Mouse (Mus musculus) hindbrain, postnatal 0 days (tissue): ENCODE measurements around the gene Cd40. TPM values are rescaled to one million over a fixed set of nuclear protein-coding genes. Genes with fewer than 3 reads are reported as not detected.
A peak's percentile ranks its signal among the peaks of the same experiment; 100 is the strongest.

Experiments
- ATAC-seq: fragments of 200-750 bp; cut with Nextera tagmentation; 2 replicates; pipeline ENCODE4 v1.8.0; 2017; ENCODE audit warnings: mild to moderate bottlenecking, moderate TSS enrichment, moderate library complexity
- DNase-seq: peaks from one replicate; pipeline ENCODE4 v3.0.0-alpha.2; 2015; ENCODE audit warnings: low spot score
- H3K27ac ChIP-seq: fragments of 300-500 bp; sonication (generic); 2 replicates; pipeline ENCODE4 v1.5.1; 2014; ENCODE audit warnings: mild to moderate bottlenecking
- H3K27me3 ChIP-seq: fragments of 300-500 bp; sonication (generic); 2 replicates; pipeline ENCODE4 v1.6.1; 2014; ENCODE audit warnings: low read length, mixed read lengths; ENCODE audit not compliant: insufficient read depth
- H3K36me3 ChIP-seq: fragments of 300-500 bp; sonication (generic); 2 replicates; pipeline ENCODE4 v1.6.1; 2014; ENCODE audit warnings: low read length, mixed read lengths; ENCODE audit not compliant: insufficient read depth
- H3K4me1 ChIP-seq: fragments of 300-500 bp; sonication (generic); 2 replicates; pipeline ENCODE4 v1.6.1; 2014; ENCODE audit warnings: antibody characterized with exemption, low read length, mixed read lengths; ENCODE audit not compliant: insufficient read depth
- H3K4me2 ChIP-seq: fragments of 300-500 bp; sonication (generic); 2 replicates; pipeline ENCODE4 v1.6.1; 2014; ENCODE audit warnings: low read depth, mild to moderate bottlenecking, low read length, moderate library complexity, mixed read lengths
- H3K4me3 ChIP-seq: fragments of 300-500 bp; sonication (generic); 2 replicates; pipeline ENCODE4 v1.5.1; 2014; ENCODE audit warnings: low read length
- H3K9ac ChIP-seq: fragments of 300-500 bp; sonication (generic); replicated peaks from 2 replicates; pipeline ENCODE4 v1.6.1; 2014; ENCODE audit warnings: mild to moderate bottlenecking, low read length, moderate library complexity, mixed read lengths
- H3K9me3 ChIP-seq: fragments of 300-500 bp; sonication (generic); 2 replicates; pipeline ENCODE4 v1.6.1; 2016; ENCODE audit warnings: low read length, mixed read lengths
- CTCF ChIP-seq: IDR thresholded peaks from 2 replicates; pipeline ENCODE4 v1.5.1; 2016; ENCODE audit warnings: antibody characterized with exemption, control low read depth, low read depth
- WGBS: fragments of 180-500 bp; shearing (Covaris S2); extraction: QIAGEN DNeasy Blood & Tissue Kit; methylation state at CpG from one replicate; pipeline ENCODE4 v1.1.7; 2014; 5-methylcytosine and 5-hydroxymethylcytosine counted together
- polyA plus RNA-seq: library from polyadenylated mRNA; unstranded; fragments of >200 nt; fragmentation: Nextera tagmentation; extraction: Ambion mirVana; gene quantifications from 2 replicates; pipeline ENCODE4 v1.2.1, GENCODE M21; 2015
- total RNA-seq: library from RNA; depleted of rRNA; stranded (reverse); fragments of >200 nt; gene quantifications from 2 replicates; pipeline ENCODE4 v1.2.3, GENCODE M21; 2014

Gene Cd40
- total and polyA plus RNA-seq, 2 experiments from 2014 or later, result 3.8 to 5.4 TPM

DNA sequence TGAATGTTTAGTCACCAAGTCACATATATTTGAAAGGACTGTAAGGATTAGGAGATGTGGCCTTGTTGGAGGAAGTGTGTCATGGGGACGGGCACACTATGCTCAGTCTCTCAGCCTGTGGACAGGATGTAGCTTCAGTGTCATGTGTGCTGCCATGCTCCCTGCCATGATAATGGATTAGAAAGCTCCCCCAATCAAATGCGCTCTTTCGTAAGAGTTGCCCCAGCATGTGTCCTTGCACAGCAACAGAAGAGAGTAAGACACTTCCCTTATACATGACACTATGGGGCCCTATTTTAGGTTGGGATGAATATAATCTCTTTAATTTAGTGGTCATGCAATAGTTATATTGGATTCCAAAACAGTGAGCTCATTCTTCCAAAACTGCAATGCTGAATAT lies 34.9 kb upstream of the Cd40 start:
- Histone ChIP-seq H3K9ac (no peak overlapping the region), H3K9me3 (no peaks in the 10 kb centered on the region), H3K27me3 (no peaks in the 10 kb centered on the region), H3K4me3 (no peak overlapping the region), H3K27ac (no peak overlapping the region), H3K4me1 (no peaks in the 10 kb centered on the region), H3K4me2 (no peak overlapping the region), H3K36me3 (peaks cover 22% of the 10 kb centered on the region)
- WGBS, result 52% methylated on average over 3 of the region's 3 CpGs
- no peak for DNase-seq
- TF ChIP-seq CTCF, result no peak
- ATAC-seq, result no peak

DNA sequence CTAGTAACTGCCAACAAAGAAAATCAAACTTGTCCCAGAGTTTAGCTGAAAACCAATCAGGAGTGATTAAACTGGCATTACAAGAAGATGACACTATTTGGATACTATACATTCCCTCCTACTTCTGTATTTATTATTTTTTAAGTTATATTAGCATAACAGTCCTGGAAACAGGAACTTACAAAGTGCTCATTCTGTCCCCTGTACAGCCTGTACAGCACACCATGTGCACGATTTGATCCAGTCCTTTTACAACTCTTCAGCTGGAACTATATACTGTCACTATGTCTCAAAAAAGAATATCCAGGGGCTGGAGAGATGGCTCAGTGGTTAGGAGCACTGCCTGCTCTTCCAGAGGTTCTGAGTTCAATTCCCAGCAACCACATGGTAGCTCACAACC lies 28.3 kb upstream of the Cd40 start:
- H3K36me3 ChIP-seq, result peaks cover 7% of the 10 kb centered on the region
- H3K4me3 ChIP-seq, result no peak overlapping the region
- no peaks in the 10 kb centered on the region for H3K9me3 ChIP-seq
- DNase-seq (no peak), ATAC-seq (no peak)
- no peaks in the 10 kb centered on the region for H3K27me3 ChIP-seq
- H3K27ac ChIP-seq, result no peak overlapping the region
- TF ChIP-seq CTCF, result no peak
- H3K4me1 ChIP-seq, result no peaks in the 10 kb centered on the region; the same call in 1 of the 2 replicates
- H3K4me2 ChIP-seq, result no peak overlapping the region
- 71% methylated on average over 1 of the region's 1 CpGs for WGBS
- H3K9ac ChIP-seq, result no peak overlapping the region

DNA sequence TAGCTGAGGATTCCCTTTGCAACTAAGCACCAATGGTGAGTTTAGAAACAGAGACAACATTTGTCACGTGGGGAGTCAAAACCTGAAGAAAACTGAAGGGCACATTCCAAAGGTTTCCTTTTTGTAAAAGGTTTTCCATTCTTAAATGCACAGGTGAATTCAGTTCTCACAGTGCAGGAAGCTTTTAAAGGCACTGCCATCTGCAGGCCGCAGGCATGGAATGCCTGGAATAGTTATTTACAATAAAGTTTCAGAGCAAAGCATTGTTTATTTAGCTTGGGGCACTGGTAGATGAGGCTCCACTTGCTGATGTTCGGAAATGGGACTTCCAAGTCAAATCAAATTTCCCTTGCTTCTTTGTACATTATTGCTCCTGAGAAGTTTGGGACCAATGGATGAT lies 22.9 kb upstream of the Cd40 start:
- peaks cover 13% of the 10 kb centered on the region; the same call in 1 of the 2 replicates for H3K4me1 ChIP-seq
- H3K27me3 ChIP-seq, result no peaks in the 10 kb centered on the region
- no peaks in the 10 kb centered on the region for H3K9me3 ChIP-seq
- peak; percentile 59 for TF ChIP-seq CTCF
- H3K9ac ChIP-seq, result no peak overlapping the region
- peak overlapping the region; percentile 77; the same call in 1 of the 2 replicates for H3K4me3 ChIP-seq
- H3K27ac ChIP-seq, result no peak overlapping the region
- ATAC-seq (no peak), DNase-seq (peak; percentile 55)
- H3K4me2 ChIP-seq, result peak overlapping the region; percentile 73
- 32% methylated on average over 3 of the region's 3 CpGs for WGBS
- H3K36me3 ChIP-seq, result no peaks in the 10 kb centered on the region

DNA sequence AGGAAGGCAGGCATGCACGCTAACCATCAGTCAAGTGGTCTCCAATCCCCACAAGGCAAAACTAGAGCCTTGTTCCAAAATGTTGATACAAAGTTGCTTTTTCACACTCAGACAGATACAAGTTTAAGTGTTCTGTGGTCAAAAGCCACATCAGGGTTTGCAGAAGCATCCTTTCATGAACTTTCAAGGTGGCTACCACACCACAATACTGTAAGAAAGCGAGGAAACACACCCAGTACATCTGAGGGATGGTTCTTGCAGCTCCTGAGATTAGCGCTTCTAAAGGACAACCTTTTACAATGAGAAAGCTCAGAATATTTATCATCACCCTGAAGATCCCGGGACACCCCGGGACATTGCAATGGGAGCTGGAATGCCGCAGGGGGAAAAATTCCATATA lies 22.1 kb upstream of the Cd40 start:
- 27% methylated on average over 6 of the region's 6 CpGs for WGBS
- Histone ChIP-seq H3K9me3 (no peaks in the 10 kb centered on the region), H3K4me1 (peaks cover 13% of the 10 kb centered on the region; the same call in 1 of the 2 replicates), H3K9ac (peak overlapping the region; percentile 85), H3K4me2 (peak overlapping the region; percentile 73), H3K4me3 (peak overlapping the region; percentile 77), H3K27me3 (no peaks in the 10 kb centered on the region), H3K27ac (no peak overlapping the region), H3K36me3 (no peaks in the 10 kb centered on the region)
- TF ChIP-seq CTCF, result no peak
- no peak for ATAC-seq
- no peak for DNase-seq

DNA sequence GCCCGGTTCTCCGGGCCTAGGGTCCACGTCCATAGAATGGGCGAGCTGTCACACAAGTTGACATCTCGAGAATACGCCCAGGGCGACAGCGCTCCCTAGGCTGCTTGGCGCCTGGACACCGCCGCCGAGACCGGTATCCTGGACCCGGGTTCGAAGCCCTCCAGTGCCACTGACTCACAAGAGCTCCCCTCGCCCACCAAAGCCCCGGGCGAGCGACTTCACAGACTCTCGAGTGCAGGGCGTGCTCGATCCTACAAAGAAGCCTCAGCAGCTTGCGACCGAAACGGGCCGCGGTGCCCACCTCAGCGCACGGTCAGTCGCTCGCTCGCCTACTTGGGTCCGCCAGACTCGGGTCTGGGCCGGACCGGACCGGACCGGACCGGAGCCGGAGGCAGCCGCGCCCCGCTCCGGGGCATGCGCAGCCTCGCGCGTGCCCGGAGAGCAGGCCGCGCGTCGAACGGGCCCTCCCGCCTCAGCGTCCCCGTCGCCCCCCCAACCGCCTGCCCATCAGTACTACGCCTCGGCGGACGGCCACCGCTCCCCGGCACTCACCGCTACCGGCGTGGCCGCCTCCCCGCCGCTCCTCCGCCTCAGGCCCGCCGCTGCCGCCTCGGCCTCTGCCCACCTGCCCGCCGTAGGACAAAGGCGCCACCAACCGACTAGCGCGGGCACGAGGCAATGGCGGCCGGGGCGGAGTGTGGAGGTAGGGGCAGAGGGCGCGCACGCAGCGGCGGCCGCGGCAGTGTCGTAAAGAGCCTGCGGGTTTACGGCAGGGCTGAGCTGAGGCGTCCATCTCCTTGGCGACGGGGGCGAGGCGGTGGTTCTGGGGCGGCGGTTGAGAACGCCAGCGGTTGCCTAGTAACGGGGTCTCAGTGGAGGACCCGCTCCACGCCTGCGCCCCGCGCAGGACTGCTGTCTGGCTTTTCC lies 21.0 kb upstream of the Cd40 start, which contains the start of gene Ncoa5:
Gene Ncoa5, minus strand, starts transcription at position 737 of the 927 bp plus-strand sequence.
- no peak; the same call in 1 of the 2 replicates for TF ChIP-seq CTCF
- H3K4me3 ChIP-seq, result peak within 1 kb of the TSS; percentile 77
- H3K4me2 ChIP-seq, result peak within 1 kb of the TSS; percentile 73
- under 1% methylated on average over 88 of the region's 111 CpGs for WGBS
- H3K27me3 ChIP-seq, result no peaks in the 10 kb centered on the region
- H3K9me3 ChIP-seq, result no peaks in the 10 kb centered on the region
- ATAC-seq (peak; percentile 98), DNase-seq (peak; percentile 99)
- peak within 1 kb of the TSS; percentile 92 for H3K27ac ChIP-seq
- peaks cover 13% of the 10 kb centered on the region; the same call in 1 of the 2 replicates for H3K4me1 ChIP-seq
- H3K36me3 ChIP-seq, result no peaks in the 10 kb centered on the region
- peak within 1 kb of the TSS; percentile 85 for H3K9ac ChIP-seq

DNA sequence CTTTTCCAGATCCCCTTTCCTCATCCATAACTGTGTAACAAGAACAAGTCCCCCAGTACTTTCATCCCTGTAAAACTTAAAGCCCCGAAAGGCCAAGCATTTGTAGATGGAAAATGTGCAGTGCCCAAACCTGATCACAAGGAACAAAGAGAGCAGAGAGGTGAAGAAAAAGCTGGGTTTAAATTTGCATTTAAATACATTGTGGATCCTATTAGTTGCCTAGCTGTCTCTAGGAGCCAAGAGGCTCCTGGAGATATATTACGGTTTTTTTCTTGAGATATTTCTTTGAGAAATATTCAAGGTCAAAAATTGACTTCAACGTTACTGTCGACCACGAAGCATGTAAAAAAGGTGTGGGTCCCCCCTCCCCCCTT lies 20.4 kb upstream of the Cd40 start:
- Histone ChIP-seq H3K4me2 (peak overlapping the region; percentile 73), H3K4me1 (peaks cover 13% of the 10 kb centered on the region; the same call in 1 of the 2 replicates), H3K27ac (peak overlapping the region; percentile 92), H3K9me3 (no peaks in the 10 kb centered on the region), H3K36me3 (no peaks in the 10 kb centered on the region), H3K27me3 (no peaks in the 10 kb centered on the region), H3K9ac (peak overlapping the region; percentile 85), H3K4me3 (peak overlapping the region; percentile 77)
- 6% methylated on average over 5 of the region's 5 CpGs for WGBS
- no peak for TF ChIP-seq CTCF
- ATAC-seq (no peak), DNase-seq (no peak)

DNA sequence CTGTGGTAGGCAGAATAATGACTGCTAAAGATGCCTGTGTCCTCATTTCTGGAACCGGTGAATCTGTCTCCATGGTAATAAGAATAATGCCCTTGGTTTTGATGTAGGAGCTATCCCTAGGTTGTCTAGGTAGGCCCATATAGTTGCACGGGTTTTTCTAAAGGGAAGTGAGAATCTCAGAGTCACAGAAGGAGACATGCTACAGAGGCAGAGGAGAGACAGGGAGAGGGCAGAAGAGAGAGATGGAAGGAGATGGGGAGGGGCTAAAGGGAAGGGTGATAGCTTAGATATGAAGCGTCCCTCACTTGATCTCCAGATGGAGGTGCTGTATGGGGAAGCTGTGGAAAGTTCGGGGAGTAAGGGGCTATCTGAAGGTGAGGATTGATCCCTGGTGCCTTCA lies 18.0 kb upstream of the Cd40 start:
- no peak for DNase-seq
- H3K27me3 ChIP-seq, result no peaks in the 10 kb centered on the region

More for the DNA sequence above, 18.0 kb upstream of the Cd40 start:
- Histone ChIP-seq H3K27ac (no peak overlapping the region), H3K9ac (no peak overlapping the region), H3K9me3 (no peaks in the 10 kb centered on the region), H3K36me3 (no peaks in the 10 kb centered on the region), H3K4me1 (peaks cover 12% of the 10 kb centered on the region; the same call in 1 of the 2 replicates), H3K4me2 (no peak overlapping the region), H3K4me3 (no peak overlapping the region)
- TF ChIP-seq CTCF, result no peak
- 62% methylated on average over 4 of the region's 4 CpGs for WGBS
- no peak for ATAC-seq
